Mouse (Mus musculus): Measurements from ENCODE around the gene Anxa3.

DNA sequence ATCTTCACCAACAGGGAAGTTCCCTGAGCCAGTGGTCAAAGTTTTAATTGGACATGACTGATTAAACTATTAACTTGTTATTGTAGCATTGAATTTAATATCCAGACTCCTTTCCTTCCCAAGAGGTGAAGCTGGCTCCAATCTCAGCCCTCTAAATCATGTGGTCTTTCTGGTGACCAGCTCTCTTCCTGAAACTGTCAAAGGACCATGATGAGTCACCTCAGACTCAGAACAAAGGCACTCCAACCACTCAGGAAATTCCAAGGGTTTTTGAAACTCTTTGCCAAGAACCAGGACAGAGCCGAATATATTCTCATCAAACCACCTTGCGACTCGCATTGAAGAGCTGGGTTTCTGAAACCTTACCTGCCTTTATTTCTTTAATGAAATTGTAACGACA is 11.2 kb downstream of the Anxa3 start:
- no peak for TF ChIP-seq CTCF (IDR thresholded peaks at IDR 0.05; ENCODE audit: borderline replicate concordance, extremely low read depth, insufficient read depth, insufficient read length)
- TF ChIP-seq POLR2A (IDR thresholded peaks at IDR 0.05; ENCODE audit: borderline replicate concordance, extremely low read depth, insufficient read depth, insufficient read length, poor library complexity, severe bottlenecking): no peak

Measured in brain, embryonic 14.5 days (tissue).